Mouse (Mus musculus) heart, postnatal 0 days (tissue): ENCODE results near the gene Hnrnpf.

Experiments used
- CTCF ChIP-seq: IDR thresholded peaks from 2 replicates; pipeline ENCODE4 v1.5.1; 2016; ENCODE audit warnings: antibody characterized with exemption, control low read depth, low read depth
- EP300 ChIP-seq: IDR thresholded peaks from 2 replicates; pipeline ENCODE4 v1.6.1; 2016; ENCODE audit warnings: antibody characterized with exemption, low read depth

GRCm38 (mm10) chr6:117888032-117888431 lies 12.1 kb upstream of the Hnrnpf start:
- TF ChIP-seq EP300 (no peak), CTCF (no peak)
